Mouse (Mus musculus): ENCODE measurements around the gene Gsdma2.

DNA sequence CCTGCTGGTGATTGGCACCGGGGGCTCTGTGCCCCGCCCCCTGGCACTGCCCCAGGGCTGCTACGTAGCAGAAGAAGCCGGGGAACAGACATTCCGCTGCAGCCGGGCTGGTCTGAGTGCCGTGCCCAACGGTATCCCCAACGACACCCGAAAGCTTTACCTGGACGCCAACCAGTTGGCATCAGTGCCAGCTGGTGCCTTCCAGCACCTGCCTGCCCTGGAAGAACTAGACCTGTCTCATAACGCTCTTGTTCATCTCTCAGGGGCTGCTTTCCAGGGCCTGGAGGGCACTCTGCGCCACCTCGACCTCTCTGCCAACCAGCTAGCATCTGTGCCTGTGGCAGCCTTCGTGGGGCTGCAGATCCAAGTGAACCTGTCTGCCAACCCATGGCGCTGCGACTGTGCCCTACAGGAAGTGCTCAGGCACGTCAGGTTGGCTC is 47.7 kb upstream of the Gsdma2 start:
- TF ChIP-seq EP300 (IDR thresholded peaks at IDR 0.05; ENCODE audit: low read depth) (no peak), CTCF (IDR thresholded peaks at IDR 0.05; ENCODE audit: low read depth) (no peak)
